Mouse (Mus musculus) macrophage (primary cell): Measurements from ENCODE around the gene Elof1. TPM values are rescaled to one million over a fixed set of nuclear protein-coding genes. Genes with fewer than 3 reads are reported as not detected.
A peak's percentile ranks its signal among the peaks of the same experiment; 100 is the strongest.
"Not testable (repeated sequence)": the region's sequence is repeated elsewhere in the genome, so short reads cannot be mapped to it uniquely, and the experiment has no call there.

ENCODE experiments used
- H3K27ac ChIP-seq: fragments of 350-480 bp; formaldehyde crosslinking; 2 replicates; pipeline ENCODE4 v1.9.0; 2021
- H3K36me3 ChIP-seq: fragments of 350-480 bp; formaldehyde crosslinking; 2 replicates; pipeline ENCODE4 v1.9.0; 2021; ENCODE audit errors: inconsistent target
- H3K4me3 ChIP-seq: fragments of 350-480 bp; formaldehyde crosslinking; 2 replicates; pipeline ENCODE4 v1.9.0; 2021; ENCODE audit errors: inconsistent target
- H3K79me2 ChIP-seq: fragments of 350-480 bp; formaldehyde crosslinking; 2 replicates; pipeline ENCODE4 v1.9.0; 2021; ENCODE audit errors: inconsistent target
- WGBS: methylation state at CpG from one replicate; pipeline ENCODE4 v1.1.7; 2026; ENCODE audit warnings: inconsistent platforms; ENCODE audit not compliant: missing documents; 5-methylcytosine and 5-hydroxymethylcytosine counted together
- polyA plus RNA-seq: library from polyadenylated mRNA; stranded (reverse); fragments of 250-400 nt; gene quantifications from 3 replicates; pipeline ENCODE4 v1.2.4, GENCODE M21; 2018; ENCODE audit warnings: inconsistent platforms
- total RNA-seq, 78 experiments: library from RNA; depleted of rRNA; stranded (reverse); fragments of 250-400 nt; gene quantifications; 1 replicate in 9 of 78; 2 replicates in 24 of 78; 3 replicates in 43 of 78; 4 replicates in 2 of 78; pipeline ENCODE4 v1.2.4; 2018; ENCODE audit warnings: inconsistent platforms in 56 of 78

Gene Elof1
- 10 to 100 TPM in 20 of 26 experiments, 1 to 10 TPM in 6; 4.5 to 48.6 (median 18.1) TPM for total RNA-seq (2018; cell fraction: chromatin; rRNA removed)
- total RNA-seq (2018; cell fraction: cytosol; rRNA removed): 10 to 100 TPM; 53.9 to 84.4 (median 72.7) TPM
- total RNA-seq (2018; cell fraction: nucleus; rRNA removed): 10 to 100 TPM in 25 of 26 experiments, 1 to 10 TPM in 1; 9.1 to 66.1 (median 26.1) TPM
- 46.8 to 70.0 TPM (median 65.2 TPM) in 3 replicates for polyA plus RNA-seq

- peaks cover 31% of the 10 kb centered on the region for H3K79me2 ChIP-seq
- peak within 1 kb of the TSS; percentile 37 for H3K27ac ChIP-seq
- peaks cover 21% of the 10 kb centered on the region for H3K36me3 ChIP-seq
- peak within 1 kb of the TSS; percentile 80 for H3K4me3 ChIP-seq
- WGBS: under 1% methylated on average over 50 of the region's 52 CpGs
These were observed at the start of gene Elof1 for GRCm38 (mm10) chr9:22116740-22117426. Gene Elof1, minus strand, starts transcription at chr9:22117172.

- no peaks in the 10 kb centered on the region for H3K79me2 ChIP-seq
- WGBS: 90% methylated on average over 10 of the region's 10 CpGs
- H3K36me3 ChIP-seq: no peaks in the 10 kb centered on the region
- H3K27ac ChIP-seq: no peak overlapping the region
- H3K4me3 ChIP-seq: no peak overlapping the region
These were observed 49.7 kb upstream of the Elof1 start for GRCm38 (mm10) chr9:22166686-22167085.

GRCm38 (mm10) chr9:22165964-22166363, 49.0 kb upstream of the Elof1 start:
- WGBS: 55% methylated on average over 6 of the region's 6 CpGs
- H3K79me2 ChIP-seq: no peaks in the 10 kb centered on the region
- H3K4me3 ChIP-seq: no peak overlapping the region
- no peak overlapping the region for H3K27ac ChIP-seq
- no peaks in the 10 kb centered on the region for H3K36me3 ChIP-seq

- H3K36me3 ChIP-seq: no peaks in the 10 kb centered on the region
- no peak overlapping the region for H3K27ac ChIP-seq
- H3K4me3 ChIP-seq: peak overlapping the region; percentile 24
- 6% methylated on average over 54 of the region's 54 CpGs for WGBS
- H3K79me2 ChIP-seq: no peaks in the 10 kb centered on the region
These were observed 48.0 kb upstream of the Elof1 start for GRCm38 (mm10) chr9:22164711-22165668.

GRCm38 (mm10) chr9:22162912-22163311, 45.9 kb upstream of the Elof1 start:
- 84% methylated on average over 7 of the region's 7 CpGs for WGBS
- H3K79me2 ChIP-seq: no peaks in the 10 kb centered on the region
- no peaks in the 10 kb centered on the region for H3K36me3 ChIP-seq
- H3K27ac ChIP-seq: no peak overlapping the region
- H3K4me3 ChIP-seq: no peak overlapping the region

GRCm38 (mm10) chr9:22162305-22162704, 45.3 kb upstream of the Elof1 start:
- Histone ChIP-seq H3K4me3 (no peak overlapping the region), H3K36me3 (no peaks in the 10 kb centered on the region), H3K79me2 (no peaks in the 10 kb centered on the region), H3K27ac (no peak overlapping the region)
- WGBS: 91% methylated on average over 8 of the region's 9 CpGs

GRCm38 (mm10) chr9:22161299-22161698, 44.3 kb upstream of the Elof1 start:
- no peak overlapping the region for H3K4me3 ChIP-seq
- H3K79me2 ChIP-seq: no peaks in the 10 kb centered on the region
- 92% methylated on average over 6 of the region's 6 CpGs for WGBS
- H3K36me3 ChIP-seq: no peaks in the 10 kb centered on the region
- H3K27ac ChIP-seq: no peak overlapping the region

GRCm38 (mm10) chr9:22157516-22158265, 40.7 kb upstream of the Elof1 start:
- Histone ChIP-seq H3K79me2 (no peaks in the 10 kb centered on the region), H3K27ac (no peak overlapping the region)
- WGBS: 83% methylated on average over 32 of the region's 34 CpGs

GRCm38 (mm10) chr9:22156497-22157245, 39.7 kb upstream of the Elof1 start, which contains the start of gene Pigyl:
Gene Pigyl, plus strand, starts transcription at chr9:22156846.
- Histone ChIP-seq H3K4me3 (peak within 1 kb of the TSS; percentile 46), H3K27ac (no peak within 1 kb of the TSS)

More at GRCm38 (mm10) chr9:22157516-22158265, 40.7 kb upstream of the Elof1 start:
- Histone ChIP-seq H3K36me3 (no peaks in the 10 kb centered on the region), H3K4me3 (peak overlapping the region; percentile 46)

GRCm38 (mm10) chr9:22155614-22156013, 38.6 kb upstream of the Elof1 start:
- Histone ChIP-seq H3K79me2 (no peaks in the 10 kb centered on the region), H3K27ac (no peak overlapping the region), H3K4me3 (no peak overlapping the region), H3K36me3 (no peaks in the 10 kb centered on the region)
- 20% methylated on average over 9 of the region's 10 CpGs for WGBS

More at GRCm38 (mm10) chr9:22156497-22157245, 39.7 kb upstream of the Elof1 start, which contains the start of gene Pigyl:
- H3K36me3 ChIP-seq: no peaks in the 10 kb centered on the region
- no peaks in the 10 kb centered on the region for H3K79me2 ChIP-seq
- WGBS: under 1% methylated on average over 65 of the region's 65 CpGs

- Histone ChIP-seq H3K27ac (no peak overlapping the region), H3K79me2 (no peaks in the 10 kb centered on the region), H3K4me3 (no peak overlapping the region), H3K36me3 (no peaks in the 10 kb centered on the region)
- 97% methylated on average over 3 of the region's 3 CpGs for WGBS
These were observed 36.8 kb upstream of the Elof1 start for GRCm38 (mm10) chr9:22153810-22154209.

- no peaks in the 10 kb centered on the region for H3K79me2 ChIP-seq
- no peaks in the 10 kb centered on the region for H3K36me3 ChIP-seq
- WGBS: 81% methylated on average over 2 of the region's 2 CpGs
- no peak overlapping the region for H3K27ac ChIP-seq
- H3K4me3 ChIP-seq: no peak overlapping the region
These were observed 34.0 kb upstream of the Elof1 start for GRCm38 (mm10) chr9:22150946-22151345.

GRCm38 (mm10) chr9:22150249-22150693, 33.3 kb upstream of the Elof1 start:
- H3K36me3 ChIP-seq, H3K4me3 ChIP-seq, H3K79me2 ChIP-seq, H3K27ac ChIP-seq: not testable (repeated sequence)
- WGBS: 78% methylated on average over 7 of the region's 7 CpGs
